Mouse (Mus musculus): ENCODE data around the gene Jph2.

Jph2 gene

DNA sequence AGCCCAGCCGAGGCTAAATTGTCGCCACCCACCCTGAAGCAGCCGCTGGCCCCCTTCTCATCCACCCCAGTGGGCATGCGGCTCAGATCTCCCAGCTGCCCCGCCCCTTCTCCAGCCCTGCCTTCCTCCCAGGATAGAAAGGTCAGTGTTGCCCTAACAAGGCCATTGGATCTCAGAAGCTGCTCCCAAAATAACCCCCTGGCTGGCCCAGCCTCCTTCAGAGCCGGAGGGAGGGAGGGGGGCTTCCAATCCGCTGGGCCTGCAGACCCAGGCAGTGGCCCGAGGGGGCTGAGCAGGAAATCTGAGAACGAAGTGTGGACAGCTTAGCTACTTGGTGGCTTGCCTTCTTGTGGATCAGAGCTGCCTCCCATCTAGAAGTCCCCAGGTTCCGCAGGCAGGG, at the start of gene Jph2:
Gene Jph2, minus strand, starts transcription at position 89 of the 400 bp plus-strand sequence.
- in situ Hi-C loops (cut with MboI; ENCODE audit: low sequenced_read_pairs) = loop anchor here (5.0 kb wide), 1 partner anchor 46 kb away; no protein-coding TSS in a partner anchor

GRCm38 (mm10) chr2:163447375-163447774, 49.6 kb upstream of the Jph2 start:
- in situ Hi-C loops (cut with MboI; ENCODE audit: low sequenced_read_pairs) = no loop called here

- in situ Hi-C loops (cut with MboI; ENCODE audit: low sequenced_read_pairs) = no loop called here
Observed at GRCm38 (mm10) chr2:163444017-163444416, 46.2 kb upstream of the Jph2 start.

DNA sequence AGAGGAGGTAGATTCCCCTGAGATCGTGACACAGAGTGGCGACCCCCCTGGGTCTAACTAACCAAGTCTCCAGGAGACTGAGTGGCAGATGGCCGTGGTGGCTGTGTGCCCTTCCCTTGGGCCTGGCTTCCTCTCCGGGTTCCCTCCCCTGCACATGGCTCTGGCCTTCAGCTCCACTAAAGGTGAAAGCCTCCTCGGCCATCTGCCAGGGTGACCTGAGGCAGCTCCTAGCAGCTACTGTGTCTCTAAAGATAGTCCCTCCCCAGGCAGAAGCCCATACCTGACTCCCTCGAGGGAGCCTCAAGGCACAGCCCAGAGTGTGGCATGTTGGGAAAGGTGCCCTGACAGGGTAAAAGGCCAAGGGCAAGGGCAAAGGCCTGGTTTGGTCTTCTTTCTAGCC, 45.8 kb upstream of the Jph2 start:
- in situ Hi-C loops (cut with MboI; ENCODE audit: low sequenced_read_pairs) = no loop called here

DNA sequence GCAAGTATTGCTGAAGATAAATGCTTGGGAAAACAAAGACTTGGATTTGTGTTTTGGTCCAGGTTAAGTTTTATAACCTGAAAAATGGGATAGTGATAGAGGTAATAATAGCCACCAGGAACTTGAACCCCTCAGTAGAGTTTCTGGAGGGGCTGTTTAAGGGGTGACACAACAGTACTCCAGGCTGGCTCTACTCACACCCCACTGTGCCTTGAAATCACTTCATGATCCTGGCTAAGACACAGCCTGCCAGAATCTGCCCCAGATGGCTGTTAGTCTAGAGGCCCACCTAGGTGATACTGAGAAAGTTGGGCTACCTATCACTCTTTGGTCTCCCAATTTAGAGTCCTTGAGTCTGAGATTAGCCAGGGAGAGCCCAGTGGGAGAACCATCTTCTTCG, 41.7 kb upstream of the Jph2 start:
- in situ Hi-C loops (cut with MboI; ENCODE audit: low sequenced_read_pairs) = no loop called here

GRCm38 (mm10) chr2:163438619-163439451, 41.0 kb upstream of the Jph2 start:
- in situ Hi-C loops (cut with MboI; ENCODE audit: low sequenced_read_pairs) = no loop called here

GRCm38 (mm10) chr2:163438246-163438618, 40.4 kb upstream of the Jph2 start, which contains the start of gene Gdap1l1:
Gene Gdap1l1 (plus strand): TSS chr2:163438476.
- in situ Hi-C loops (cut with MboI; ENCODE audit: low sequenced_read_pairs) = no loop called here

GRCm38 (mm10) chr2:163437800-163438199, 40.0 kb upstream of the Jph2 start:
- in situ Hi-C loops (cut with MboI; ENCODE audit: low sequenced_read_pairs) = no loop called here

DNA sequence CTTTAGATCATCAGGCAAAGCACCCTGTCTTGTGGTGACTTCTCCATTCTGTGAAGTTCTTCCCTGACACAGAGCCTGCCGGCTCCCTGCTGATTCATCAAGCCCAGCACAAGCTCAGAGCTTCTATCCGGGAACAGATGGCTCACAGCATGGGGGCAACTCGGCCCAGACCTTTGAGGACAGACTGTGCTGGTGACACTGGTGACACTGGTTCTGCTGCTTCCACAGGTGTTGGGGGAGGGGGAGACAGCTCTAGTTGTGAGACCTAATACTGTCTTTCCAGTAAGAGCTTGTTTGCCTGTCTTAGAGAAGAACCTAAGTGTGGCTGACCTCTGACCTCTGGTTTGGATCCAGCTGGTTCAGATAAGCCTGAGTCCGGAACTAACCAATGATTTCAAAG, 36.2 kb upstream of the Jph2 start:
- in situ Hi-C loops (cut with MboI; ENCODE audit: low sequenced_read_pairs) = no loop called here

- in situ Hi-C loops (cut with MboI; ENCODE audit: low sequenced_read_pairs) = no loop called here
Observed at GRCm38 (mm10) chr2:163431289-163431688, 33.5 kb upstream of the Jph2 start.

- in situ Hi-C loops (cut with MboI; ENCODE audit: low sequenced_read_pairs) = no loop called here
Observed at GRCm38 (mm10) chr2:163428346-163429011, 30.7 kb upstream of the Jph2 start.

DNA sequence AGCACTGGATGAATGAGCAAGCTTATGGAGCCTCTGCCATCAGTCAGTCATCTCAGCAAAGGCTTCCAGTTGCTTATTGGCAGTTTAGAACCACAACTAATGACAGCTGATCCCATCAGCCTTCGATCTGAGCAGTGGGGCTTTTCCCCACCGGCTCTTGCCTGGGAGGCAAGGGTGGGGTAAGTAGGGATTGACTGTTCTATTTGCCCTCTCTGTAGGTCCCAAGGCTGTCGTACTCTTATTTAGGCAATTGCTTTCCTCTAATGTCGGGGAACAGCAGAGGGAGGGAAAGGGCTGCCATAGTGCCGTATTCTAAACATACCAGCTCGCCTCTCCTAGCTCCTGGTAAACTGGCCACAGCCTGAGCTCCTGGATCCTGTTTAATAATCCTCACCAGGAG, 26.8 kb upstream of the Jph2 start, which contains the start of gene Oser1:
Gene Oser1, minus strand, starts transcription at position 101 of the 400 bp plus-strand sequence.
- in situ Hi-C loops (cut with MboI; ENCODE audit: low sequenced_read_pairs) = no loop called here

DNA sequence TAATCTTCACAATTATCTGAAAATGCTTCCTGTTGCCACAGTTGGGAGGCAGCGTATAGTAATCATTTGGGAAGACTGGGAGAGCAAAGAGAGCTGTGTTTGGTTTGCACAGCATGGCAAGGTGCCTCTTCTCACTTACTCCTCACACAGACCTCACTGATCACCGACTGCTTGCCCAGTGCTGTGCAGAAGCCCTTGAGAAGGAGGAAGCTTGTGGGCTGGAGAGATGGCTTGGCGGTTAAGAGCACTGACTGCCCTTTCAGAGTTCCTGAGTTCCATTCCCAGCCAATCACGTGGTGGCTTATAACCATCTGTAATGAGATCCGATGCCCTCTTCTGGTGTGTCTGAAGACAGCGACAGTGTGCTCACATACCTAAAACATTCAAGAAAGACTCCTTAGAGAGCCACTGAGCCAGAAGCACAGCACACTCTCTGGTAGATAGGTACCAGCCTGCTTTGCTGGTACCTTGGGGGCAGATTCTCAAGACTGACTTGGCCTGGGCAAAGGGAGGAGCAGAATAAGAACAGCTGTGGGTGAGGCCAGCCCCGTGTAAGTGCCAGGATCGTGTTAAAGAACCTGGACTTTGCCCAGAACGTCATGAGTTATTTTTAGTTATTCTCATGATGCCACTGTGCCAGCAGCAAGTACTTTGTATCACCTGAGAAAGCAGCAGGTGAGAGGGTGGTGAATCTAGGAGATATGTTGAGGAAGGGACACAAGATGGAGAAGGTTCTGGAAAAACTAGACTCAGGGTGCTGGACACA, 25.3 kb upstream of the Jph2 start:
- in situ Hi-C loops (cut with MboI; ENCODE audit: low sequenced_read_pairs) = no loop called here

DNA sequence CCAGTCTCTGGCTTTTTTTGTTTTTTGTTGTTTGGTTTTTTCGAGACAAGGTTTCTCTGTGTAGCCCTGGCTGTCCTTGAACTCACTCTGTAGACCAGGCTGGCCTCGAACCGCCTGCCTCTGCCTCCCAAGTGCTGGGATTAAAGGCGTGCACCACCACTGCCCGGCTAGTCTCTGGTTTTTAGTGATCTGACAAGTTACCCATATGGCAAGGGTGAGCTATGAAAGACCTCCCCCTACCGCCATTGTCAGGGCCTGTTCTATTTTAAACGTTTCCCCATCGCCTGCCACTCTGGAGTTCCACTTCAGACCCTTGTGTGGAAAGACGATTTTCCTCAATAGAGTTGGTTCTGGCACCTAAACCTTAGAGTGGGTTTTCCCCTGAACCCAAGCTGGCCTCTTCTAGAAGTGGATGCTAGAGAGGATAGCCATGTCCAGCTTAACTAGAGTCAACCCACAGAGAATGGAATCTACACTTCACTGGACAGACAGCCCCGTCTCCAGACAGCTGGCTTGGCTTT, 22.6 kb upstream of the Jph2 start:
- in situ Hi-C loops (cut with MboI; ENCODE audit: low sequenced_read_pairs) = no loop called here

DNA sequence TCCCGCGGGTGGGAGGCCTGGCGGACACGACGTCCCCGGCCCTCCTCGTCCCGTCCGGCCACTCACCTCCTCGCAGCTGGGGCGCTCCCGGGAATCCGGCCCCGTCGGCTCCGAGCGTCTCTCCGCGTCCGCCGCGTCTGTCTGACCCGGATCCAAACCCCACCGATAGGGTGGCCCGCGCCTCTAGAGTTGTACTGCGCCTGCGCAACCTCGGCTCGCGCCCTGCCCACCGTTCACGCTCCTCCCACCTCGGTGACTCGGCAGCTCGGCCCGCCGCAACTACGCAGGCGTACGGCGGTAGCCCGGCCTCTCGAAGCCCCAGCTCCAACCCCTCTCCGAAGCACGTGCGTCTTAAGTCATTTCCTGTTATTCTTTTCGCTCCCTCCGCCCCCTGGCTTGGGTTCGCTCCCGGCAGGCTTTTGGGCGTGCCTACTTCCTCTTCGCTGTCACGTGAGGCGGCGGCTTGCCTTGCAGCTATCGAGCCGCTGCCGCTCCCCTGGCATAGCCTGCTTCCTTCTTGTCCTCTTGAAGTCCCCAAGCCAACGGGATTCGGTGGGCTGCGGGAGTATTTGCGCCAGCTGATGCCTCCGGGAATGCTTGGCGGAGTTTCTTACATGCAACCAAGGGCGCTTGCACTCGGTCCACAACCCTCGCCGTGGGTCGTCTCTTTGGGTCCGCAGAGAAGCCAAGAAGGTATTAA, 21.7 kb upstream of the Jph2 start:
- in situ Hi-C loops (cut with MboI; ENCODE audit: low sequenced_read_pairs) = no loop called here

DNA sequence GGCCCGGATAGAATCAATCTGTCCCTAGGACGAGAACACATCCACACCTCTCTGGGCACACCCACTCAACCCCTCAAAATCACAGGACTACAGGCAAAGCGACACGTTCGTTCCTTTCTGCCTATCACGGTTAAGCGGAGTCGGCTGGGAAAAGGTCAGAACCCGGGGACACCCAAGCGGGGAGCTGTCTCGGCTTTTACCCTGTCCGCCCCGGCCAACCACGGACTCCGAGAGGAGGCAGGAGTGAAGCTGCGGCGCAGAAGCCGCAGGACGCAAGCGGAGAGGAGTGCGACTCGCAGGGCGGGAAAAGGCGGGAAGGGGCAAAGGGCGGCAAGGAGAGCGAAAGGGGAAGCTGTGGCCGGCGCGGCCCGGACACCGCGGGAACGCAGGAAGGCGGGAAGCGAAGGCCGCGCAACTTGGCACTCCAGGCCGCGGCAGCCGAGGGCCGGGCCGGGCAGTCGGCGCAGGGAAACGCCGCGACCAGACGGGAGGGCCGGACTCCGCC, 21.1 kb upstream of the Jph2 start:
- in situ Hi-C loops (cut with MboI; ENCODE audit: low sequenced_read_pairs) = no loop called here

- in situ Hi-C loops (cut with MboI; ENCODE audit: low sequenced_read_pairs) = no loop called here
Observed at GRCm38 (mm10) chr2:163417830-163418229, 20.0 kb upstream of the Jph2 start.

DNA sequence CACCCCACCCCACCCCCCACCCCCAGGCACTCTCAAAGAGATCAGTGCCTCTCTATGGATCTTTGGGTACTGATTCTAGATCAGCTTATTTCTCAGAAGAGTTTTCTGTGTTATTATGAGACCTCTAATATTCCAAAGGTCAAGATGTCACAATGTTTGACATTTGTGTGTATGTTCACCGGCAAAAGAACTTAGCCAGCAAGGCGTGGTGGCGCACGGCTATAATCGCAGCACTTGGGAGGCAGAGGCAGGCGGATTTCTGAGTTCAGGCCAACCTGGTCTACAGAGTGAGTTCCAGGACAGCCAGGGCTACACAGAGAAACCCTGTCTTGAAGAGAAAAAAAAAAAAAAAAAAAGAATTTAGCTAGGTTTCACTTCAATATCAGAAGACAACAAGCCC, 19.2 kb upstream of the Jph2 start:
- in situ Hi-C loops (cut with MboI; ENCODE audit: low sequenced_read_pairs) = no loop called here

DNA sequence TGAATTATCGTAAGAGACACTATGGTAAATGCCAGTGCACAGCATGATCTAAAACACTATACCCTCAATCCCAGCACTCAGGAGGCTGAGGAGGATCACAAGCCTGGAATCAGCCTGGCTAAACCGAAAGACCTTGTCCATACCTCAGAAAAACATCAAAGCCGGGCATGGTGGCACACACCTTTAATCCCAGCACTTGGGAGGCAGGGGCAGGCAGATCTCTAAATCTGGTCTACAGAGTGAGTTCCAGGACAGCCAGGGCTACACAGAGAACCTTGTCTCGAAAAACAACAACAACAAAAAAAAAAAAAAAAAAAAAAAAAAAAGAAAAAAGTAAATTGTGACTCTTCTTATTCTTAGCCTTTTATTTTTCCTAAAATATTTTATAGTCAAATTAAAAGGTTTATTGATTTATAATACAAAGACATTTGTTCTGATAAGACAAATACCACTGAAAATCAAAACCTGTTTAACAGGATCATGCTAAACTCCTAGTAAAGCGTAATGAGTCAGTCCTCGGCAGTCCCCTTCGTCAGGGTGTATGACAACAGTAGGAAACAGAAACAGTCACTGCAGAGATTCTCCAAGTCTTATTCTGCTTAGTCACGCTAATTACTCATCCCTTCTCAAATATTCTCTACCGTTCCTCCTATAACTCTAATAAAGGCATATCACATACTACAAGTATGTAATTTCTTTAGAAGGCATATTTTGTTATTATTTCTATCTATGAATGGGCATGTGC, 15.2 kb upstream of the Jph2 start:
- in situ Hi-C loops (cut with MboI; ENCODE audit: low sequenced_read_pairs) = no loop called here

DNA sequence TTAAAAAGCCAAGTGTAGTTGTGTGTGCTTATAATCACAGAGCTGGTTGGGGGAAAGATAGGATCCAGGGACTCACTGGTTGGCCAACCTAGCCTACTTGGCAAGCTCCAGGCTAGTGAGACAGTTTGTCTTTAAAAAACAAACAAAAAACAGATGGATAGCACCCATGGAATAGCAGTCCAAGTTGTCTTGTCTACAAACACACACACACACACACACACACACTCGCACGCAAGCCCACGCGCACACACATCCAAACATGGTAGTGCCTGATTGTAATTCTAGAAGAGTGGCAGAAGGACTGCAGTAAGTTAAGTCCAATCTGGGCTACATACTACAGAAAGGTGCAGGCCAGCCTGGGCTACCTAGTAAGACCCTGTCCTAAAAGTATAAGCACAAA, 14.6 kb upstream of the Jph2 start:
- in situ Hi-C loops (cut with MboI; ENCODE audit: low sequenced_read_pairs) = no loop called here
